Mouse (Mus musculus) bone marrow macrophage, adult 2 months (primary cell): ENCODE measurements around the gene Ccnjl. TPM values are rescaled to one million over a fixed set of nuclear protein-coding genes. Genes with fewer than 3 reads are reported as not detected.

Experiments used
- H3K27ac ChIP-seq: 2 replicates; pipeline ENCODE4 v1.5.1; 2012; ENCODE audit warnings: low read depth, low read length; ENCODE audit not compliant: insufficient read depth
- H3K4me1 ChIP-seq: 2 replicates; pipeline ENCODE4 v1.6.1; 2012; ENCODE audit warnings: low read length; ENCODE audit not compliant: control insufficient read depth, insufficient read depth
- H3K4me3 ChIP-seq: 2 replicates; pipeline ENCODE4 v1.5.1; 2012; ENCODE audit warnings: mild to moderate bottlenecking, low read length, moderate library complexity; ENCODE audit not compliant: insufficient read depth
- CTCF ChIP-seq: IDR thresholded peaks from 2 replicates; pipeline ENCODE4 v1.5.1; 2012; ENCODE audit warnings: low read depth, mild to moderate bottlenecking, low read length, moderate library complexity
- POLR2A ChIP-seq: IDR thresholded peaks from 2 replicates; pipeline ENCODE4 v1.6.1; 2012; ENCODE audit warnings: mild to moderate bottlenecking, low read depth, low read length, borderline replicate concordance
- polyA plus RNA-seq: library from polyadenylated mRNA; stranded (reverse); fragments of >200 nt; gene quantifications from 2 replicates; pipeline ENCODE4 v1.2.4, GENCODE M21; 2012; ENCODE audit not compliant: missing spikeins, insufficient read depth, insufficient read length

Gene Ccnjl
- polyA plus RNA-seq, 1 experiment, result not detected

- H3K27ac ChIP-seq, result no peak overlapping the region
- no peak overlapping the region for H3K4me3 ChIP-seq
- TF ChIP-seq POLR2A (no peak), CTCF (peak; percentile 90)
Observed at GRCm38 (mm10) chr11:43612834-43613488, 84.4 kb downstream of the Ccnjl start.

DNA sequence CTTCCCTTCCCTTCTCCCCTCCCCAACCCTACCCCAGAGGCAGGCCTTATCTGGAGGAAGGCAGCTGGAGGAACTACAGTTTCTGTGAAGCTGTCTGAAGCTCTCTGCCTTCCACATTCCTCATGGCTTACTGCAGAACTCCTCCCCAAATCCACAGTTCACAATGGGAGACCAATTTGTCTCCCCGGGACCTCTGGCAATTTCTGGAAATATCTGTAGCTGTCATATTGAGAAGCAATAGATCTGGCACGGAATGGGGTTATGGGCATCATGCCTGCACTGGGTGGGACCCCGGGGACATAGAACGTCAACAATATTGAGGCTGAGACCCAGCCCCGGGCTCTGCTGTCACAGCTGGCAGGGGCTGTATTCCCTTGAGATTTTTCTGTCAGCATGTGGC lies 89.3 kb downstream of the Ccnjl start:
- Histone ChIP-seq H3K4me3 (no peak overlapping the region), H3K27ac (no peak overlapping the region), H3K4me1 (no peaks in the 10 kb centered on the region)
- TF ChIP-seq POLR2A (no peak), CTCF (no peak)

More at GRCm38 (mm10) chr11:43612834-43613488, 84.4 kb downstream of the Ccnjl start:
- no peaks in the 10 kb centered on the region for H3K4me1 ChIP-seq

DNA sequence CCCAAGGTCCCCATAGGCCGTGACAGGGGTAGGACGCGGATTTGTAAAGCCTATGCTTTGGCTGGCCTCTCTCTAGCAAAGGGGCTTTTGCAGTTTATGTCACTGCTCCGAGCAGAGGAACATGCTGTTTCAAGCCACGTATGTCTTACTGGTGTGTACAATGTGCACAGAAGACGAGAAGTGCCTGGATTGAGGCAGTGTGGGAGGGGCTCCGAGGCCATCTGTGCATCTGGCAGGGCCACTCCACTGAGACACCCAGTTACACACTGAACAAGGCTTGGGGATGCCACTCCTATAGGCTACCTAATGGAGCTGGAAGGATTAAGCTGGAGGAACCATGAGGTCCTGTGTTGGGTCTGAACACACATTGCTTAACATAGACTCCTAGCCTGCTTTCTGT lies 89.8 kb downstream of the Ccnjl start:
- Histone ChIP-seq H3K4me1 (no peaks in the 10 kb centered on the region), H3K27ac (no peak overlapping the region), H3K4me3 (no peak overlapping the region)
- TF ChIP-seq POLR2A, result no peak
- TF ChIP-seq CTCF, result no peak

- no peak overlapping the region for H3K27ac ChIP-seq
- no peak overlapping the region for H3K4me3 ChIP-seq
- H3K4me1 ChIP-seq, result no peaks in the 10 kb centered on the region
- TF ChIP-seq POLR2A (no peak), CTCF (no peak)
Observed at GRCm38 (mm10) chr11:43621769-43622168, 93.2 kb downstream of the Ccnjl start.

DNA sequence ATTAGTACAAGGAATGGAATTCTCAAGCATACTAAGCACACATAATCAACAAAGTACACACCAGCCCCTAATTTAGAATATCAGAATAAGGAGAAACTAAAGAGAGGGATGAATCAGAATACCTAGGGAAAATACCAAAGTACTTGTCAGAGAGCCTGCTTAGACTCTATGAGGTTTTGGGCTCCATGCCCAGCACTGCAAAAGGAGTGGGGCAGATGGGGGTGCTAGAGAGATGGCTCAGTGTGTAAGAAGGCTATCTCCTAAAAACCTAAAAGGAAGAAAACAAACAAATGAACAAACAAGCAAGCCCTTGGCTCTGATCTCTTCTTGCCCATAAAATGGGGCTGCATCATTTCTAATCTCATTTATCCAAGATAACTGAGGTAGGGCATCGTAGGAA lies 95.8 kb downstream of the Ccnjl start:
- TF ChIP-seq POLR2A, result no peak
- Histone ChIP-seq H3K27ac (no peak overlapping the region), H3K4me1 (no peaks in the 10 kb centered on the region), H3K4me3 (no peak overlapping the region)

- Histone ChIP-seq H3K27ac (no peak overlapping the region), H3K4me1 (no peaks in the 10 kb centered on the region), H3K4me3 (no peak overlapping the region)
- TF ChIP-seq CTCF, result no peak
- TF ChIP-seq POLR2A, result no peak
Observed at GRCm38 (mm10) chr11:43626300-43626926, 97.8 kb downstream of the Ccnjl start.

DNA sequence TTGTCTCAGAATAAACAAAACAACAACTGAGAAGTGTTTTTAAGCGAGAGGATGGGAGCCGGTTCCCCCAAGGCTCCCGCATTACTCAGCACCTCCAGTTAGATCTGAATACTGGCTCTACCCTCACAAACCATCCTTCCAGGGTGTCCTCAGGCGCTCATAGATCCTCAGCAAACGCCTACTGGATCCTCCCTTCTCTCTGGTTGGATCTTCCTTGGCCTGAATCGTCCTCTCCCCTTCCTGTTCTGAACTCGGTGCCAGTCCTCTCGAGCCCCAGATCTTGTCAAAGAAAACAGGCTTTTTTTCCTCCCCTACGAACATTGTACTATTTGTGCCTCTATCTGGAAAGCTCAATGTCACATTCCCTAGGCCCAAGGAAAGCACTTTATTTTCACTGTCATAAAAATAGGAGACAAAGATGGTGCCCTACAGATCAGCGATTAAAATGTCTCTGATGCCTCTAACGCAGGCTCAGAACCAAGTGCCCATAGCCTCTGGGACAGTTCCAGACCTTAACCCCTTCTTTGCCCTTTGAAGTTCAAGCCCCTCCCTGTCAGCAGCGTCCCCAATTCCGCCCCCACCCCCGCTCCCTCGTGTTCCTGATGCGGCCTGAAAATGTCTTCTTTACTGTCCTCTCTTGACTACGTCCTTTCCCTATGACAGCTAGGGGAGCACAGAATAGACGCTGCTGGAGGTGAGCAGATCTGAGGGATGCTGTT lies 98.5 kb downstream of the Ccnjl start:
- Histone ChIP-seq H3K27ac (no peak overlapping the region), H3K4me3 (no peak overlapping the region), H3K4me1 (peaks cover 5% of the 10 kb centered on the region)
- TF ChIP-seq POLR2A, result no peak
- no peak for TF ChIP-seq CTCF

GRCm38 (mm10) chr11:43631645-43632044 lies 103.1 kb downstream of the Ccnjl start:
- H3K4me1 ChIP-seq, result peaks cover 19% of the 10 kb centered on the region
- no peak overlapping the region; the same call in 1 of the 2 replicates for H3K27ac ChIP-seq
- no peak overlapping the region for H3K4me3 ChIP-seq
- TF ChIP-seq POLR2A, result no peak
- no peak for TF ChIP-seq CTCF

- Histone ChIP-seq H3K4me3 (no peak overlapping the region), H3K27ac (peak overlapping the region; percentile 79), H3K4me1 (peaks cover 19% of the 10 kb centered on the region)
- TF ChIP-seq POLR2A (no peak), CTCF (no peak)
Observed at GRCm38 (mm10) chr11:43632566-43632965, 104.0 kb downstream of the Ccnjl start.

GRCm38 (mm10) chr11:43633165-43633564 lies 104.6 kb downstream of the Ccnjl start:
- Histone ChIP-seq H3K4me1 (peaks cover 20% of the 10 kb centered on the region), H3K27ac (peak overlapping the region; percentile 79), H3K4me3 (no peak overlapping the region)
- no peak for TF ChIP-seq POLR2A
